Mouse (Mus musculus) retina, postnatal 7 days (tissue): ENCODE measurements around the gene Tex45.

Experiments
- DNase-seq: peaks from one replicate; pipeline ENCODE4 v3.0.0-alpha.2; 2012; ENCODE audit warnings: low read depth, low spot score

Gene Tex45

GRCm38 (mm10) chr8:3470562-3470961 lies at the start of gene Tex45:
Gene Tex45, plus strand, starts transcription at chr8:3470862.
- DNase-seq = no peak

DNA sequence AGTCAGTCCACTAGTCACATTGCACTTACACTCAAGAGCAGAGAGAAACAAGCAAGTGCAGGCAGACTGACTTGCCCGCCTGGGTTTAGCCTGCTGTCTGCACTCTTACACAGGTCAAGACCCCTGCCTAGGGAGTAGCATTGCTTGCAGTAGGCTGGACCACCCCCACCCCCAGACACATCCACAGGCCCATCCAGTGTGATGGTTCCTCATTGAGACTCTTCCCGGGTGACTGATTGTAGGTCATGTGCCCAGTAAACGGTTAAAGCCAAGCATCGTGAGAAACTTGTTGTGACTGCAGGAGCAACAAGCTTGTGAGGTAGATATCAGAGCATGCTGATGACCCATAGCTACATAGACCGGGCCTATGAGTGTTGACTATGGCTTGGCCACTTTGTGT lies 49.2 kb upstream of the Tex45 start:
- no peak for DNase-seq

- DNase-seq = no peak
These were observed 45.4 kb upstream of the Tex45 start for GRCm38 (mm10) chr8:3425217-3425616.

- DNase-seq = no peak
These were observed 44.5 kb upstream of the Tex45 start for GRCm38 (mm10) chr8:3426211-3426610.

DNA sequence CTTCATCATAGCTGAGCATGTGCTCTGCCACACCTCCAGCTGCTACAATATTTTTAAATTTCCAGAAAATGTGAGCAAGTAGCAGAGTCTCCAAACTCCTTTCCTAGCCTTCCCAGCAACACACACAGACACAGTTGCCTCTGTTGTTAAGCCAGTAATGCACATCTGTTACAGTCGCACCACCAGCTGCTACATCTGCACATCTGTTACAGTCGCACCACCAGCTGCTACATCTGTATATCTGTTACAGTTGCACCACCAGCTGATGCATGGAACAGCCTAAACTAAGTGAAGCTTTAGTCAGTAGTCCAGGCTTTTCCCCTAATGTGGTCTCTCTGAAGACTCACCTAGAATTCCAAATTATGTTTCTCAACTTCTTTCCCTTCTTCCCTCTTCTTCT lies 42.2 kb upstream of the Tex45 start:
- DNase-seq = no peak

GRCm38 (mm10) chr8:3429966-3430365 lies 40.7 kb upstream of the Tex45 start:
- no peak for DNase-seq

DNA sequence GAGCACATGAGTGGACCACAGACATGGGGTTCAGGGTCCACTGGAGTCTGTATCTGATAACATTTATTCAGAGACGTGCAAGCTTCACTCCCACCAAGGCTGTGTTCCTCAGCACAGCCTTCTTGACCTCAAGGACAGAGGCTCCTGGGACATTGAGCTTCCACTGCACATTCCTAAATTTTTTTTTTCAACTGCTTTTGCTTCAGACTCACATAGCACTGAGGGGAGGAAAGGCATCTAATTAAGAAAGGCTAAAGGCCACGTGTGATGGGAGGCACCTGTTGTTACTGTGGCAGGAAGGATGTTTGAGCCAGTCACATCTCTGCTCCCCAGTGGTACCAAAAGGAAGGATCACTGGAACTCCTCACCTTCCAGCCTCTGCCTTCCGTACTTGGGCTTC lies 39.5 kb upstream of the Tex45 start:
- DNase-seq = no peak

- no peak for DNase-seq
These were observed 34.2 kb upstream of the Tex45 start for GRCm38 (mm10) chr8:3436492-3436891.

DNA sequence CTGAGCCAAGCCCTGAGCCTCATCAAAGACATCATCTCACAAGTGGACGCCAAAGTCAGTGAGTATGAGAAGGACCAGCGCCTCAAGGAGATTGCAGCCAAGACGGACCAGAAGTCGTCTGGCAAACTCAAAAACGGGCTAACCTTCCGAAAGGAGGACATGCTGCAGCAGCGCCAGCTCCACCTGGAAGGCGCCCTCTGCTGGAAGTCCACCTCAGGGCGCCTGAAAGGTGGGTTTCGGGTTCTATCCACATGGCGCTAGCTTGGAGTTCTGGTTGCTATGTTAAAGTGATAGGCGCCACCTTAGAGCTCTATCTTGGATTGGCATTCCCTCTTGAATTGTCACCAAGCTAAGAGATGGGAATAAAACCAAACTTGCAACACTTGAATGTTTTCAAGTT lies 31.2 kb upstream of the Tex45 start:
- no peak for DNase-seq

DNA sequence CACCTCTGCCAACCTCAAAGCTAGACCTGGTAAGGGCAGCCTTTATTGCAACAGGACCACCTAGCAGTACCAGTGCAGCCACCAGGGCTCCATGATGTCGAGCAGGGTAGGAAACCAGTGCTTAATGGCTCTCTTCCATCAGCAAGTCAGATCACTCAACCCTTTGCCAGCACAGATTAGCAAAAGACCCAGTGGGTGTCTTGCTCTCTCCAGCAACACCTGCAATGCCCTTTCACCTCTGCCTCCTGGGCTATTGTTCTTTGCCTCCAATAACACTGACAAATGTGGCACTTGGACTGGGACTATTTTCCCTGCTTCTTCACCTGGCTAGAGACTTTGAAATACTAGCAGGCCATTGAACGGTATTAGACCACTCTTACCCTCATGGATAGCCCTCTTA lies 21.4 kb upstream of the Tex45 start:
- no peak for DNase-seq

DNA sequence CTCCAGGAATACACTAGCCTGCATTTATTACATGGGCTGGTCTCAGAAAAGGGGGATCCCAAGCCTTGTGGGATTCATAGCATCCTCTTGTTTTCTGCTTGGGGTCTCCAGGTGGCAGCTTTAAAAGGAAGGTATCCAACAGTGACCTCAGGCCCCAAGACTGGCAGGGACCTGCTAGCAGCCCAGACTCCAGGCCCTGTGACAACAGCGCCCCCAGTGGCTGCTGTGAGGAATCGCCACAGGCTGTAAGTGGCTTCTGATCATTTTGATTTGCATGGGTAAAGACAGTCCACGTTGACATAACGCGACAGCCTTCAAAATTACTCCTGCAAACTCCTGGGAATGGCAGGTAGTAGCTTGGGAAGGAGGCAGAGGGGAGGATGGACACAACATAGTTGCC lies 20.0 kb upstream of the Tex45 start:
- DNase-seq = peak; percentile 50

GRCm38 (mm10) chr8:3451992-3452391 lies 18.7 kb upstream of the Tex45 start:
- DNase-seq = no peak

- no peak for DNase-seq
These were observed 7.4 kb upstream of the Tex45 start for GRCm38 (mm10) chr8:3463248-3463647.

DNA sequence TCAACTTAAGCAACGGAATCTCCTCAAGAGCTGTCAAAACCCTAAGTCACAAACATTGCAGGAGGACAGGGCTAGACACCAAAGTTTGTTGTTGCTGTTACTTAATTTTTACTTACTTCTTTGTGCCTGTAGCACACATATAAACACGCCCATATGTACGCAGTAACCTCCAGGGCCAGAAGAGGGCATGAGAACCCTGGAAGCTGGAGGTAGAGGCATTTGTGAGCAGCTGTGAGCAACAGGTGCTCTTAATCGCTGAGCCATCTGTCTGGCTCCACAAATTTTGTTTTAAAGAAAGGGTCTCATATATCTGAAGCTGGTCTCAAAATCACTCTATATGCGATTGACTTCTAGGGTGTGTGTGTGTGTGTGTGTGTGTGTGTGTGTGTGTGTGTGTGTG lies 6.4 kb upstream of the Tex45 start:
- DNase-seq = peak; percentile 38

DNA sequence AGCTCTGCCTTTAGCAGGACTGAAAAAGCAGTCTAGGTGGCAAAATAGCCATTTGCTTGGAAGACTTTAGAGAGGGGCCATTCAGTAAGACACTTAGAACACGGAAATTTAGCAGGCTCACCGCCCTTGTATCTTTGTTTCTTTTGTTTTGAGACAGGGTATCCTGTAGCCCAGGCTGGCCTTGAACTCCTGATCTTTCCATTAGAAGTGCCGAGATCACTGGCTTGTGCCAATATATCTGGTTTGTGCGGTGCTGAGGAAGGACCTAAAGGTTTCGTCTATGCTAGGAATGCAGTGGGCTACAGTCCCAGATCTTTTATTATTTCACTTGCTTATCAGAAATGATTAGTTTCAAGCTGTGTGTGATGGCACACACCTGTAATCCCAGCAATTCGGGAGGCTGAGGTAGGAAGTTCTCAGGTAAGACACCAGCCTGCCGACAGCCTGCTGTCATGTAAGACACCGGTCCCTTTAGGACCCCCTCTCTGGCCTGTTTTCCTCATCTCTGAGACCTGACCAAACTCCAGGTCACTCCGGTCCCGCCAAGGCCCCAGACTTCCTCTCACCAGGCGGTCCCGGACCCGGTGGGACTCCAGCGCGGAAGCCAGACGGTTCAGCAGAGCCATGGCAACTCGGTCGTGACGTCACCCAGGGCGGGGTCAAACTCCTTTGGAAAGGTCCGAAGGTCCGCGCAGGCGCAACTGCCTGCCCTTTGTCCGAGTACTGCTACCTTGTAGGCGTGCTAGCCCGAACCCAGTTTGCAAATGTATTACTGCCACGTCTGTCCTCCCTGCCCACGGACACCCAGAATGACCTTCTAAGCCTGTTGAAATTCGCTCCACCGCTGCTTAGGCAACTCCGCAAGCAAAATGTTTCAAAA lies 3.4 kb upstream of the Tex45 start, which contains the start of gene Pex11g:
TSS of gene Pex11g (minus strand) at position 675 of the 880 bp plus-strand sequence.
- peak; percentile 91 for DNase-seq

DNA sequence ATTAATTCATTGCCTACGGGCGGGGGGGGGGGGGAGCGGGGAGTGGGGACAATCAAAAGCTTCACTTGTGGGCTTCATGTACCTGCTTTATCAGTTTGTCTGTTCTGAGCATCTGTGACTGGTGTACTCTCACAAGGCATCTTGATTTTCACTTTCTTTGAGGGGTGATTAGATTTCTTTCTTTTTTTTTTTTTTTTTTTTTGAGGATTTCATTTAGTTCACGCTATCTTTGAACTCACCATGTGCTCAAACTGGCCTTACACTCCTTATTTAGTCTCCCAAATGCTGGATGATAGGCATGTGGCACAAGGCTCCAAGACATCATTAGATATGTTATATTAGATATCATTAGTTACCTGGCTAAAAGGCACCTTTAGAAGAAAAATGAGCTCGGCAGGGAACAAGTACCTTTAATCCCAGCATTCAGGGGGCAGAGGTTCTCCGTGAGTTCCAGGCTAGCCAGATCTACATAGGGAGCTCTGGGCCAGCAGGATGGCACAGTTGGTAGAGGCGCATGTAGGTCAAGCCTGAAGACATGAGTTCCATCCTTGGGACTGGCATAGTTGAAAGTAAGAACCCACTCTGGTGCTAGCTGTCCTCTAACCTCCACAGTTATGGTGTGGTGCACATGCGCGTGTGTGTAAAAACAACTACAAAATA lies 2.6 kb upstream of the Tex45 start:
- DNase-seq = no peak

DNA sequence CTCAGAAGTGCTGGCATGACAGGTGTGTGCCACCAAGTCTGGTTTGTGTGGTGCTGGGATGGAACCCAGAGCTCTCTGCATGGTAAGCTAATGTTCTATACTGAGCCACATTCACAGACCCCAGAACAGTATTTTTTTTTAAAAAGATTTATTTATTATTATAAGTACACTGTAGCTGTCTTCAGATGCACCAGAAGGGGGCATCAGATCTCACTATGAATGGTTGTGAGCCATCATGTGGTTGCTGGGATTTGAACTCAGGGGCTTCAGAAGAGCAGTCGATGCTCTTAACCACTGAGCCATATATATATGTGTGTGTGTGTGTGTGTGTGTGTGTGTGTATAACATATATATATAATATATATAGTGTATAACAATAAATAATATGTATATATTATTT lies 1.8 kb upstream of the Tex45 start:
- DNase-seq = no peak

DNA sequence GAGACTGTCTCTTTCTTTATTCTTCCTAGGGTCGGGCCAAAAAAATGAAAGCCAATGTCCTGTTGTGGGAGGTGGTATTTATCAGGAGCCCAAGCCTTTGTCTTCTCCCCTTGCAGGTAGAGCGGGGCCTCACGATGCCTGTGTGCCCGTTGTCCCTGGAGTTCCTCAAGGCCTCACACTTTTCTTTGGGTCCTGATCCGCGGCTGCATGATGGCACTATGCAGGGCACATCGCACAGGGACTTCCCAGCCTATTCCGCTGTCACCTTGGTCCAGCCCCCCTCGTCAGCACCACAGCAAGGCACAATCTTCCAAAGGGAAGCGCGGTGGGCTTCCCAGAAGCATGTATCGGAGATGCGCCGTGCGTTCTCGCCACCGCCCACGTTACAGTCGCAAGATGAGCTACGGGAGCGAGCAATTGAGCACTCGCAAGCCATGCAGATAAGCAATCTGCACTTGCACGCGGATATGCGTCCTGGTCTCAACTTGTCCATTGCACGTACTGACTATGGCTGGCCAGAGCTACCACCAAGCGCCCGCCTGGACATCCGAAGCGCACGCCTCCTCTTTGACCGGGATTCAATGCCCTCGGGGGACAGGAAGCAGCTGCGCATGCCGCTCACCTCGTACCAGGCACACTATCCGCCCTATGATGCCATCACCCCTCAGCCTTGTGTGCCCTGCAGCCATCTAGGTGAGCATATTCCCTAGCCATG lies 5.2 kb downstream of the Tex45 start:
- DNase-seq = no peak

- no peak for DNase-seq
These were observed 9.6 kb downstream of the Tex45 start for GRCm38 (mm10) chr8:3480221-3480785.

- DNase-seq = no peak
These were observed 10.9 kb downstream of the Tex45 start for GRCm38 (mm10) chr8:3481605-3482004.

DNA sequence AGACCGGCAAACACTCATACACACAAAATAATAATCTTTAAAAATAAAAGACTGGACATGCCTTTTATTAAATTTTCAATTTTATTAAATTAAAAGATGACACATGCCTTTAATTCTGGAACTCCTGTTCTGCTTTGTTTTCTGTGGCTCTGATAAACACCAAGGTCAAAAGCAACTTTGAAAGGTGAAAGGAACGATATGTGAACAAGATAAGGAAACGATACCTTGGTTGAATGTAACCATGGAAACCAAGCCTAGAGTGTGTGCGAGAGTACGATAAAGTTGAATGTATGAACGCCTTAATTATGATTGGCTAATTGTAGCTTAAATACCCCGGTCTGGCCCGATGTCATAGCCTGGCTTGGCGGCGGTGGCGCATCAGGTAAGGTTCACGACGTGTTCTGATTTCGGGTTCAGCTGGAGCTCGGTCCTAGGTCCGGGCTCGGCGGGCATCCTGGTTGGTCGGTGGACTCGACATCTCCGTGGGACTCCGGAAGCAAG lies 11.6 kb downstream of the Tex45 start:
- DNase-seq = no peak

DNA sequence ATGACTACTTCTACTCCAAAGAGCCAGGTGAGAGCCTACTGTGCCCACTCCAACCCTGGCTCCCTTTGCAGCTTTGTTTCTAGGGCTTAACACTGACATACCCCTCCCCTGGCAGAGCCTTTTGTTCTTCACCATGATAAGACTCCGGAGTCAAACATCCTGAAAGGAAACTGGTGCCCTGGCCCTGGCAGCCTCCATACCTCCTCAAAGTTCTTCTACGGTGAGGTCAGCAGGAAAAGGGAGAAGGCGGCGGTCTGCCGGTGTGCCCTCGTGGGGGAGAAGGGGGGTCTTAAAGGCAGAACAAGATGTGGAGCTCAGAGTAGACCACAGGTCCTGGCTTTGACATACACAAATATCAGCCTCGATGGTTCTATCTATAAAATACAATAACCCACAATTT lies 12.9 kb downstream of the Tex45 start:
- no peak for DNase-seq
